Mouse (Mus musculus) c-Kit-positive CD71-negative TER-119-negative erythroid progenitor cells, embryonic 14.5 days (primary cell): ENCODE data around the gene Acot7.
"Not testable (repeated sequence)": the region's sequence is repeated elsewhere in the genome, so short reads cannot be mapped to it uniquely, and the experiment has no call there.

Experiments used
- DNase-seq: peaks from one replicate; pipeline ENCODE4 v3.0.0-alpha.2; 2013; ENCODE audit warnings: low read depth

The Acot7 gene

DNA sequence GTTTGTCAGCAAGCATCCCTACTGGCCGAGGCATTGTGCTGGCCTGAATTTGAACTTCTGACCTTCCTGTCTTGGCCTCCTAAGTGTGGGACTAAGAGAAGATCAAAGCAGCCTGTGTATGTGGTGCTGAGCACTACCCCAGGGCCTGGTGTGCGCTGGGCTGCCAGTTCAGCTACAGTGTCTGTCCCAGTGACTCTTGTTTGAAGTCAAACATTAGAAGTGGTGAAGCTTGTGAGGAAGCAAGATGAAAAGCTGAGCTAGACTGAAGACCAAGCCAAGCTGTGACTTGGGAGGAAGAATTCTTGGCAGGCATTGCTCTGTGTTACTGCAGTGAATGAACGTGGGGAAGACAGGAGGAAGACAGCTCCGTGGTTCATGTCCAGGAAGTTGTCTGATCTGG is 31.7 kb downstream of the Acot7 start:
- no peak for DNase-seq

DNA sequence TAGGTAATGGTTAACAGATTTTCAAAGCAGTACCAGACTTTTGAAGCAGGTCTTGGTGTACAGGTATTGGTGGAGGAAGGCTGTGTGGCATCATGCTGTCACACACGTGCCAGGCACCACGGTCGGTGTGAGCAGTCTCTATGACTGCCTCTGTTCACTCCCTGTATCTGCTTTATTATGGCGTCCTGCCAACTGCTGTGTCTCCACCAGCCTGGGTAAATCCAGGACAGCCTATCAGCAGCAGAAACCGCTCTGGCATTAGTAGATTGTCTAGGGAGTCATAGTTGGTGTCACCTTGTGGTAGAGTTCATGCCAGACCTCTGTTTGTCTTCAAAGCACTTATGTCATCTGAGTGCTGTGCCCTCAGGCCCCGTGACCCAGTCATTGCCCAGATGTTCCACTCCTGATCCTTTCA is 34.2 kb downstream of the Acot7 start:
- no peak for DNase-seq

DNA sequence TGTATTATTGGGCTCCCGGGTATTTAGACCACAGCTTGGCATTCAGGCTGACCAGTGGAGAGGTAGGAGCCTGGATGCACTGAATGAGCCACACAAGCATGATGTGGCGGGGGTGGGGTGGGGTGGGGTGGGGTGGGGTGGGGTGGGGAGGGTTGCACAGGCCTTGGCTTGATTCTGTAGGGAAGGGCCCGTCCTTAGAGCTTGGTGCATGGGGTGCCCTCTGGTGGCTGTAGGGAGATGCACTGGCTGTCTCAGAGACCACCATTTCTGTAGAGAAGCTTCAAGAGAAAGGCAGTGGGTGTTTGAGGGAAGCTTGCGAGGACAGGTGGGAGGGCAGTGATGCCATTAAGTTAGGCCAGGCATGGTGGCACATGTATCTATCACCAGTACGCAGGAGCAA is 34.6 kb downstream of the Acot7 start:
- DNase-seq = peak; percentile 49

DNA sequence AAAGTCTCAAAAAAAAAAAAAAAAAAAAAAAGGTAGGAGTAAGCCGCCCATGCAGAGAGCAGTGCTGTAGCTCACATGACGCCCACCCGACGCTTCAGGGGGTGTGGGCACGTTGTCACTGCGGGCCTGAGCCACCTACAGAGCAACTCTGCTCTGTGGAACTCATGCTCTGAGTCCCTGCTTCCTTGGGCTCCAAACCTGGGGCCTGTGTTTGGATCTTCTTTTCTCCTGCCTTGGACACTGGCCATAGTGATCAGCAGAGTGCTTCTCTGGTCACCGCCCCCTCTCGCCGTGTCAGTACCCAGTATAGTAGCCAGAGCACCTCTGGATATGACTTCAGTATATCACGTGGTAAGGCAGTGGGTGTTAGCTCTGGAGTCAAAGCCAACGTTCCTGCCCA is 35.0 kb downstream of the Acot7 start:
- DNase-seq = no peak

DNA sequence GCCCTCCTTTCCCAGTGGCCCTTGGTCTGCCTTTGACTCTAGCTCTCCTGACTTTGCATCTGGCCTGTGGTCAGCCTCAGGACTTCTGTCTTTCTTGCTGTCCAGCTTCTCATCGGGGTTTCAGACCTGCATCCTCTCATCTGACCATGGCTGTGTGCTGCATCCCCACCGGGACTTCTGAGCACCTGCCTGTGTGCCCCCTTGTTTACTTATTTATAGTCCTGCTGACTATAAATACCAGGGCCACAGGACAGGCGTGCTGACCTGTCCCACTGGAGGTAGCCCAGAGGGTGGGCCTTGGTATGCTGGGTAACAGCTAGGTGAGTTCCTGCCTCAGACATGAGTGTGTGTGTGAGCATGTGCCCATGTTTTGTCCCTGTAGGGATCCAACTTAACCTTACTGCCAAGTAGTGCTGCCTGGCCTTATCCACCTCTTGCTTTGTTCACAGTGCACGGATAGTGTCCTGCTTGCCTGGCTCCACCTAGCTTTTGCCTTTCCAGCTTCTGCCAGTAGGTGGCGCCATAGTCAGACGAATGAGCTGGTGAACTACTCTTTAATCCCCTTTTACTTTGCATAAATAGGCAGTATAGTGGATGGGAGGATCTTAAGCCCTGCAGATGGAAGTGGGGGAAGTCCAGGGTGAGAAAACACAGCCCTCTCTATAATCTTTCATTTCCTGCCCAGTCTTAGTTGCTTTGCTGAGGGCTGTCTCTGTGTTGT is 36.0 kb downstream of the Acot7 start:
- peak; percentile 91 for DNase-seq

DNA sequence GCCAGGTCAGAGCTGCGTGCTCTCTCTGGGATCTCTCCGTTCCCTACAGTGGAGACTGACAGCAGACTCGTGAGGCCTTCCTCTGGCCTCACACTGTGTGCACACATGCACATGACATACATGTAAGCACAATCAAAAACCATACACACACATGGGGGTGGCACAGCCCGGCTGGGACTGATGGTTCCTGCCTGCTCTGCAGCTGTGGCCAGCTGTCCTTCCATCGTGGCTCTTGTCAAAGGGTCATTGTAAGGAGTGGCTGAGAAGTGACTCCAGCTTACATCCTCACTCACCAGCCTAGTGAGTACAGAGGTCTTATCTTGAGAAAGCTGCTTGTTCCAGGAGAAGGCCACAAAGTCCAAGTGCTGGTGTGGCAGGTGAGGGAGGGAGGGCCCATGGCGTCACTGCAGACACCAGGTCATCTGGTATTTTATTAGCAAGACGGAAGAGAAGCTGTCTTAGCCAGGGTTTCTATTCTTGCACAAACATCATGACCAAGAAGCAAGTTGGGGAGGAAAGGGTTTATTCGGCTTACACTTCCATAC is 37.0 kb downstream of the Acot7 start:
- no peak for DNase-seq

DNA sequence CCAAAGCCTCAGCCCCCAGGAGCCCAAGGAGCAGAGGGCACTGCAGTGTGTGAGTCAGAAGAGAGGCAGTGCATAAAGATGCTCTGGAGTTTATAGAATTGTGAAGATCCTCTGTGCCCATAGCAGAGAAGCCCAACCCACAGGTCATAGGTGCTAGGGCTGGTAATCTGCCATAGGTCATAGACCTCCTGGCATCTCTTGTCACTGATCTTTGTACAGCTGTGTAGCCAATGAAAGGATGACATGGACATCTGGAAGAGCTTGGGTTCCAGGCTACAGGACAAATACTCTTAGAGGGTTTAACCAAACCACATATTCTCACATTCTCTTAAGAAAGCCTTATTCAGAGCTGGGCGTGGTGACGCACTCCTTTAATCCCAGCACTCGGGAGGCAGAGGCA is 41.7 kb downstream of the Acot7 start:
- DNase-seq = no peak

DNA sequence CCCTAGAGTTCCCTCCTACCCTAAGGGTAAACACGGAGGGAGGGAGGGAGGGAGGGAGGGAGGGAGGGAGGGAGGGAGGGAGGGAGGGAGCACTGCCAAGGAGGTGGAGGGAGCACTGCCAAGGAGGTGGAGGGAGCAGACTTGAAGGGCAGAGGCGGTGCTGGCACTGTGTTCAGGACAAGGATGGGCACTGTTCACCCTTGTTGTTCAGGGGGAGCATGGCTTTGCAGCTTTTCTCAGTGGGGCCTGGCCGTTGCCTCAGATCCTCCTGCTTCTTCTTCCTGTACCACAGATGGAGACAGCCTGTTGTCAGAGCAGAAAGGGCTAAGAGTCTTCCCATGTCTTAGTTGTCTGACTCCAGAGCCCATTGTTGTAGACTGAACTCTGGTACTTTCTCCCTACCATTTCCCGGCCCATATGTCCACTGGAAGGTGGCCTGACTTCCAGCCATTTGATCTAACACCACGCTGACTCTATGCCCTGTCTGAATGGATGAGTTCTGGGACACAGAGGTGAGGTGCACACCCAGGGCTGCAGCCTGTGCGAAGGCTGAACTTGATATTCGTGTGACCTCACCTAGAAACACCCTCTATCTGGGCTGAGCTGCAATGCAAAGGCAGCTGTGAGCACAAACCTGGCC is 43.0 kb downstream of the Acot7 start:
- no peak for DNase-seq

DNA sequence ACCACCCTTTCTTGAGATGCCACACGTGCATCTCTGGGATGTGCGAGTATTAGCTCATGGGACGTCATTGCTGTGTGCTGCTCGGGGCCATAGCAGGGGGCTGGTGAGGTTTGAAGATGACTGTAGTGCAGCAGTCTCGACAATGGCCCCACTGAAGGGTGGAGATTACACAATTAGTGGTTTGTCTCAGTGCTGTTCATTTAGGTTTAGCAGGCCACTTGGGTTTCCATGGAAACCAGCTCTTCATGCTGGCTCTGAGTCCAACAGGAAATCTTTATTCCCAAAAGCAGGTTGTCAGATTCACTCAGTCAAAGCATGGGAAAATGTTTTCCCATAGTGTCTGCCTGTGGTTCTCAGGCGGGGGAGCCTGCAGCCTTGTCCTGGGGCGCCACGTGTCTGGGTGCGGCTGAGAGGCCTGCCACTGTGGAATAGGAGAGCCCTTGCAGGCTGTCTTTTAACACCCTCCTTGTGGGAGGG is 43.5 kb downstream of the Acot7 start:
- DNase-seq = no peak

DNA sequence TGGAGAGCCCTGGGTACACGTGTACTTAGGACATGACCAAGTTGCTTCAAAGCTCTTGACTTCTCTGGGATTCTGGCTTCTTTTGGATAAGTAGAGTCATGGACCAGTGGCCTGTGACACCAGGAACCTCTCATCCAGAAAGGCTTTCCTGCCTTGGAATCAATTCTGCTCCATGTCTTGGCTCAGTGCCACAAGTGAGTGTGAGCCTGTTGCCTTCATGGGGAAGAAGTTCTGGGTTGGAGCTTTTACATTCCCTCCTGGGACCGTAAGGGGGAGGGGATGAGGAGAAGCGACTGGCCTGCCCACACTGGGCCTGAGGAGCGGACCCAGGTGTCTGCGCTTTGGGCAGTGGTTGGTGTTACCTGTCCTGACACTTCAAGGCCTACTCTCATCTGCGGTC is 44.2 kb downstream of the Acot7 start:
- DNase-seq = no peak

DNA sequence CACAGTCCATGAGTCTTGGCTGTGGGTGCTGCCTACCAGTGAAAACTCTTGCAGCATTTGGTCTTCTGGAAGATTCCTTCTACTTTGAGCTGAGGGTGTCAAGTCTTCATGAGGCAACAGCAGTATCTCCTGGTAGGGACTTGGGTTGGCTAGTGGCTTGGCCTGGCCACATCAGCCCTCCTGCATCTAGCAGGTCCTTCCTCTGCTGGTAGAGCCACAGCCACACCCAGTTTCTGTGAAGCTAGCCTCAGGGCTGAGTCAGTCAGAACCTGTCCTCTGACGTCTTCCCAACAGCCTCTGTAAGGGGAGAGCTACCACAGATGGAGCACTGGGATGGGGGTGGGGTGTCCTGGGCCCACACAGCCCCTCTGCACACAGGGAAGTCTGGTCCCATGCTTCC is 44.6 kb downstream of the Acot7 start:
- no peak for DNase-seq

DNA sequence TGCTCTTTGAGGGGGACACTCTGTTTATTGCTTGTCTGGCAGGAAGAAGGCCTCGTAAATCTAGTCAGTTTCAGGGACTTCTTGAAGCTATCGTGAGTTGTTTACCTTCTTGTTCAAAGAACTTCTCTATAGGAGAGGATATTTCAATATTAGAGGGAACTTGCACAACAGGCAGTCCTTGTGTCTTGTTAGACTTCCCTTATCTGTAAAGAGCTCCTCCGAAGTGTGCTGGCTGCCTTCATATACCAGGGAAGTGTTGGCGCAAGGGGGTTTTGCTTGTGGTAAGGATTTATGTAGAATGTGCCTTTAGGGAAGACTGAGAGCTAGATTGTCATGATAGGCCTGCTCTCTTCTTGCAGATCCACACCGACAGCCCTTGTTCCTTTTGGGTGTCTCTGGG is 46.2 kb downstream of the Acot7 start:
- no peak for DNase-seq

DNA sequence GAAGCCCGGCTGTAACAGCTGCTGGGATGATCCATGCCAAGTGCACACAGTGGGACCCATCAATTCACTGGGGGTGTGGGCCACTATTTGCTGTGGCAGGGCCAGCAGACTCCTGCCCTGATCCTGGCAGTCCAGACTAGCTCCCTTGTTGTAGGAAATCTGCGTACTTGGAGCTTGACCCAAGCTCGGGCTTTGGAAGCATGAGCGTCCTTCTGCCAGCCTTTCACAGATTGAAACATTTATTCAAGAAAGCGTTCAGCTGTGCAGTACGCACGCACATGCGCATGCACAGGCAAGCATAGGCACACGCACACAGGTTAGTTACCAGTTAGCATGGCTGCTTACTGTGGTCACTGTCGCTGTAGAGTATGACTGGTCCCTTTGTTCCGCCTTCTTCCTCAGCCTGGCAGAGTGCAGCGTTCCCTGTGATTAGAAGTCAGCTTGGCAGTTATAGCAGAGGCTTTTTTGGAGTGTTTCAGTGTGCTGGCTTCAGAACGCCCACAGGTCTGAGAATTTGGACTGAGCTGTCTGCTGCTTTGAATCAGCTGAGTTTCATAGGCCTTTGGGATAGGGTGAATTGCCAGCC is 49.1 kb downstream of the Acot7 start:
- no peak for DNase-seq

DNA sequence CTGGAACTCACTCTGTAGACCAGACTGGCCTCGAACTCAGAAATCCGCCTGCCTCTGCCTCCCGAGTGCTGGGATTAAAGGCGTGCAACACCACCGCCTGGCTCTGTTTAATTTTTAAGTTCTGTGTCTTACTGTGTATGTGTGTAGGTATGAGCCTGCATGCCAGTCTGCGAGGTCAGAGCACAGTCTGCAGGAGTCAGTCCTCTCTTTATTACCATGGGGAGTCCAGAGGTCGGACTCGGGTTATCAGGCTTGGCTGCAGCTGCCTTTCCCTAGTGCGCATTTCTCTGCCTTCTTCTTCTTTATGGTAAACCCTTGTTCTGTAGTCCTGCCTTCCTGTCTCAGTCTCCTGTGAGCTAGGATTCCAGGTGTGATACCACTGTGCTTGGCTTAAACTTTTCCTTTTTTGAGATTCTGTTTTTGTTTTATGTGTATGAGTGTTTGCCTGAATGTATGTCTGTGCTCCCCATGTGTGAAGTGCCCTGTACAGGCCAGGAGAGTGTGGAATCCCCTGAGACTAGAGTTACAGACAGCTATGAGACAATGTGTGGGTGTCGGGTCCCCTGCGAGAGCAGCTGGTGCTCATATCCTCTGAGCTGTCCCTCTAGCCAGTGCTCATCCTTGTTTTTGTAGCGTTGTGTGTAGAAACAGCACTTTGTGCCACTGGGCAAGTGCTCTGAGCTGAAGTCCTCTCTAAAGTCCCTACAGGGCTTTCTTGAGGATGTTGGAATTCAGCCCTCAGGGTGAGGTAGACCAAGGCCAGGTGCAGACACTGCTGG is 50.0 kb downstream of the Acot7 start:
- no peak for DNase-seq

DNA sequence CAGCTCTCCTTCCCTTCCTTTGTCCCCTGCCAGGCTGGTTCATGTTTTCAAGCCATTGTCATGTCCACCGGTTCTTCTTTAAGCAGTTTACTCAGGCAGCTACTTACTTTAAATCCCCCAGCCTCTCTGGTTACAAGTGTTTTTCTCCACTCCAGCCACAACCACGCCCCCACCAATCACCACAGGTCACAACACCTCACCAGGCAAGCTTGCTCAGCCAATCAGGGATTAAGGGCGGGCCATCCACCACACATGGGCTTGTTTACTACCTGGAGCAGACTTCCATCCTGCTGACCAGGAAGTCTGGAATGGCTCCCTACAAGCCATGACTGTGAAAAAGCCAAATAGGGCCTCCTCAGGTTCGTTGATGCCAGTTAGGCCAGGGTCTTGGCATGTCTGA is 52.4 kb downstream of the Acot7 start:
- DNase-seq = not testable (repeated sequence)

DNA sequence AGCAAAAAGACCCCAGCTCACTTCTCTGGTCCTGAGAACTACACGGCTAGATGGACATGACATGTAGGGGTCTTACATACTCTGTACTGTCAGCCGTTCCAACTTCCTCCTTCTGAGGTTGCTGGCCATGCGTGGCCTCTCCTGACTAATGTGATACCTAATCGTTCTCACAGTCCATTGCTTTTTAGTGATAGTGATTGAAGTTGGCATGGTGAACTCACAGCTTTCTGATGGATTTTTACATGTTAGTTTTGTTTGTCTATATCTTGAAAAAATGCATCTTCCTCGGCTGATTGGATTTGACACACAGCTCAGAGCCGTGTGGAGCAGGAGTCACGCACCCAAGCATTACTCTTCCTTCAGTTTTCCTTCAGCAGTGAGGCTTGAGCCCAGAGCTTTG is 53.4 kb downstream of the Acot7 start:
- DNase-seq = no peak

DNA sequence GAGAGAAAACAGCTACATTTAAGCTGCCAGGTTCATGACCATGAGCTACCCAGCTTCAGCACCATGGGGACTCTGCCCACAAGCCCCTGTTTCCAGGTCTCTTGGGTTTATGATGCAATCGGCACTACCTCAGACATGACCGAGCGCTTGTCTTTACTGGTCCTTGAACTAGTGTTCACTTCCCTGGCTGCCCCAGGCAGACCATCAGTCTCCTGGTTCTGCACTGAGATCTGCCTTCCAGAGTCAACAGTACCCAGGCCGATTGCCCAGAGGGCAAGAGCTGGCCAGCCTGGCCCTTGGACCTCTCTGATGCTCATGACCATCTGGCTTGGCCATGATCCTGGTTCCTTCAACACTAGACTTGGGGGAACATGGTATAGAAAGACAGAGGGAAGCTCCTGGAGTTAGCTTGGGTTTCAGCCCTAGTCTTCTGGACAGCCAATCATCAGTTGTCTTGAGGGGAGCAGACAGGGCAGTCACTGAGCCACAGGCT is 54.5 kb downstream of the Acot7 start:
- DNase-seq = no peak

DNA sequence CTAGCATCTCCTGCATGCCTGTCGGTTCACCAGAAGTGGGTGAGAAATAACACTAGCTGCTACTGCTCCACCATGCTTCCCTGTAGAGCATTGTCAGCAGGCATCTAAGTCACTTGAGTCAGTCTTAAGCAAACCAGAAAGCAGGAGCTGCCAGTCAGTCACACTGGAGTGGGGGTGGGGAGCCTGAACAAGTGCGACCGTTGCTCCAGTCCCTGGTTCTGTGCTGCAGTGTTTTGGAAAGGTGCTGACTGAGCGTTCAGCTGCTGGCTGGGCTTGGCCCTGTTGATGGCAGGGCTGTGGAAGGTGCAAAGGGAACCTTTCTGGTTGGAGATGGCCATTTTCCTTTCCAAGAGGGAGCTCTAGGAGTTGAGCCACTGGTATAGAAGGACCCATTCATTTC is 62.0 kb downstream of the Acot7 start:
- no peak for DNase-seq

DNA sequence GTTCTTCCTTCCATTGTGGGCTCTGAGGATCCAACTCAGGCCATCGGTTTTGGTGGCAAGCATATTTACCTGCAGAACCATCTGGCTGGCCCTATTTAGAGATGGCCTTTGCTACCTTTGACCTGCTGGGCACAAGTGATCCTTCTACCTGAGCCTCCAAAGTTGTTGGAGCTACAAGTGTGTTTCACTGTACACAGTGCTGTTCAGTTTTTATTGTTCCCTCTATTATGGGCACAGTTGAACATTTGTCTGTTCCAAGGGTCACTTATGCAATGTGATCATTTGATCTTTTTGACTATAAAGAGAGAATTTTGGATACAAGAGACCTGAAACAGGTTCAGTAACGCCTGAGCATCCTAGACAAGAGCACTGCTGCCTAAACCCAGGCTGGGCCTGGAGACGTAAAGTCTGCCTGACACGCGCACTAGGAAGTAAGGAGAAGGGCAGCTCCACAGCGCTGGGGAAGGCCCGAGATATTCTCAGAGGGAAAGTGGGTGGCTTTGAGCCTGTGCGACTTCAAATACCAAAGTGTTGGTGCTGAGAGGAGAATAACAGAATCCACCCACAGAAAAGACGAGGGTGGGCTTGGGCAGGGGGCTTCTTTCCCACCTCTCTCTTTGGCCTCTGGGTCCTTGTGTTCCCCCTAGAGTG is 65.4 kb downstream of the Acot7 start:
- no peak for DNase-seq

DNA sequence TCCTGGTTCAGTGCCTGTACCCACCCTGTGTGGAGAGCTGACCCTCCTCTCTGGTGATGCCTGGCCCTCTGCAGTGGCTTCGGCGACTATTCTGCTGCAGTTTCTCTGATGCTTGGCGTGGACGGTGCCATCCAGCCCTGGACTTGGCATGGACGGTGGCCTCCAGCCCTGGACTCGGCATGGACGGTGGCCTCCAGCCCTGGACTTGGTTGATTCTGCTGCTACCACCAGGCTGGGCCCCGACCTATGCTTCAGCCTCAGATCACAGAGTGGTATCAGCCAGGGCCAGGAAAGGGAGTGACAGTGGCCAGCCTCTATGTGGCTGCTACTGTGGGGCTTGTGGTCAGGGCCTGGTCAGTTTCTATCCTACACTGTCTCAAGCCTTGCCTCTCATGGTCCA is 66.0 kb downstream of the Acot7 start:
- DNase-seq = no peak
